Mouse (Mus musculus): ENCODE measurements around the gene Chrm4. TPM values are rescaled to one million over a fixed set of nuclear protein-coding genes. Genes with fewer than 3 reads are reported as not detected.

The Chrm4 gene
- total RNA-seq, 1 experiment from 2014 or later = not detected

GRCm38 (mm10) chr2:91920130-91920529 lies 6.9 kb upstream of the Chrm4 start:
- ATAC-seq (replicated peaks in 1 of 2; ENCODE audit: insufficient read depth in 1 of 2, low FRiP score in 2 of 2, low TSS enrichment in 1 of 2, low read depth in 1 of 2, poor library complexity in 2 of 2, severe bottlenecking in 2 of 2) = no peak

DNA sequence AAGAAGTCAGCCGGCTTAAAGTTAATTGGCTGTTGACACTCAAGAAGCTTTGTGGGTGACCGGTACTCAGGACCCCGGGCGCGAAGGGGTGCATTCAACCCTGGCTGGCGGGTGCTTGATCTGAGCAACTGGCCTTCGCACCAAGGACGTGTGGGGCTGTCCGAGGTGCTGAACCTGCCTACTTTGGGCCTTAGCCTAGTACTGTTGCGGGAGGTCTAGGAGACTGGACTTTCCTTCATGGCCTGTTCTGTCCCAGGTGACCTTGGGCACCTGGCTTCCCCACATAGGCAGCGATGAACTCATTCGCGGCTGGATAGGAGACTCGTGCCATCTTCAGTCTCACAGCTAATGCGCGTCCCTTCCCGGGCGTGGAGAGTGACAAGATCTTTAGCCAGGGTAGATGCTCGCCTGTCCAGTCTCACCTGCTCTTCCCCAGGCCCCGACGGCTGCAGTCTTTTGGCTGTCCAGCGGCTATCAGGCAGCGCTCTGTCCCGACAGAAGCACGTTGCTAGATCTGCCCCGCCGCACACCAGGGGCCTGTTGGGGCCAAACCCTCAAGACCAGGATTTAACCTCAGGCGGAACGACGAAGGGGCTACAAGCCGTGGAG lies 5.8 kb upstream of the Chrm4 start:
- peak in 1 of 2 experiments; percentile 27; a peak in 2 of 4 replicates for ATAC-seq (replicated peaks in 1 of 2; ENCODE audit: insufficient read depth in 1 of 2, low FRiP score in 2 of 2, low TSS enrichment in 1 of 2, low read depth in 1 of 2, poor library complexity in 2 of 2, severe bottlenecking in 2 of 2)

DNA sequence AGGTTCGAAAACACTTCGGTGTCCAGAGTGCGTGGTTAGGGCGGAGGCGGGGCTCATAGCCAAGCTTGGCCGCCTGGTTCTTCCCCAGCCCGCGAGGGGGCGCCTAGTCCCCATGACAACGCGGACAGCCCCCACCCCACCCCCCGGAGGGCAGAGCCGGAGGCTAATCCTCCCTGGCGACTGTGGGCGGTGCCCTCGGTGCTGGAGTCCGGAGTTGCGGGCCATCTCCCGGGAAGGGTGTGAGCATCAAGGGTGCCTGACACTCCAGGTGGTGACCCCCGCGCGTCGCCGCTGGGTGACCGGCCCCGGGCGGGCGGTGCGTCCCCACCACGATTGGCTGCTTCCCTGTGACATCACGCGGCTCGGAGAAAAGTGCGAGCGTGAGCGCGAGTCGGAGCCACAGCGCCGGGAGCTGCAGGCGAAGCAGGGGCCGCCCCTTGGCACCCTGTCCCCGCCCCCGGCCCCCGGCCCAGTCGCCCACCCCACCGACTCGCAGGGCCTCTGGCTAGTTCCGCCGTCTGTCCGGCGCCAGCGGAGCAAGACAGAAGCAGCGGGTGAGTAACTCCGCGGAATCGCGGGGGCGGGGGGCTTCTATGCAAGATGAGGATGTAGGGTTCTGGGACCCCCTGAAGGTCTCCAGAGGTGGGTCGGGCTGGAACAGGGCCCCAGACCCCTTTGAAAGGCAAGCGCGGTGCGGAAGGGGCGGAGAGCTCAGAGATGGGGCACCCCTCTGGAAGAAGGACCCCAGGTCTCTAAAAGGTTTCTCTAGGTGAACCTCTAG lies 5.1 kb upstream of the Chrm4 start:
- ATAC-seq (replicated peaks in 1 of 2; ENCODE audit: insufficient read depth in 1 of 2, low FRiP score in 2 of 2, low TSS enrichment in 1 of 2, low read depth in 1 of 2, poor library complexity in 2 of 2, severe bottlenecking in 2 of 2) = peak; percentile 22 to 23; a peak in 3 of 4 replicates

DNA sequence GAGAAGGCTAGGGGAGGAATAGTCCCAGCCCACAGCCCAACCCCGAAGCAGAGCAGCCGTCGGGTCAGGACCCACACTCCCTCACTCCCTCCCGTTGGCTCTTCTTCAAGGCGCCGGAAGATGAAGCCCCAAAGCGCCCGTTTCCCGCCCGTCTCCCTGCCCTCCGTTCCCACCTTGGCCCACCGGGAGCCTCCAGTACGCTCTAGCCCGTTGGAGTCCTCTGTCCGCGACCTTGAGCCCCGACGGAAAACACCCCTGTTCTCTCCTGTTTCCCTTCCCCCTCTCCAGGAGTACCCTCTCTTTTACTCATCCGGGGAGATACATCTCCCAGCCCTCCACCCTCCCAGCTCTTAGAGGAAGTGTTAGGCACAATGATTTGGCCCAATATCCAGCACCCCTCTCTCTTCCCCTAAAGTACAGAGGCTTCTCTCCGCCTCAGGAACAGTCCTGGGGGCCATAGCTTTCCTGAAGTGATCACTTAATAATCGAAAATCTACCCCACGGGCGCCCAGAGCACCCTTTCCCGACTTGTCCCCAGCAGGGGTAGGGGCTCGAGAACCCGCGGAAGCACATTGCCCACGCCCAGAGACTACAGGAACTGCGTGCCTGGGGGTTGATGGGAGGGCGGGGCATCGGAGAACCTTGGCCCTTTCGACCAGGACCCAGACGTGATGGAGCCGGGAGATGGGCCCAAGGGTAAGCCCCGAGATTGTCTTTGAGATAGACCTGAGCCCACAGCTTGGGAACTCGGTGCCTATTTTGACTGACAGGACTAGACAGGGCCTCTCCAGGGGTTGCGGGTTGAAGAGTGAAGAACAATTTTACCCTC lies 4.2 kb upstream of the Chrm4 start:
- no peak for ATAC-seq (replicated peaks in 1 of 2; ENCODE audit: insufficient read depth in 1 of 2, low FRiP score in 2 of 2, low TSS enrichment in 1 of 2, low read depth in 1 of 2, poor library complexity in 2 of 2, severe bottlenecking in 2 of 2)

- peak; percentile 58 to 61 for ATAC-seq (replicated peaks in 1 of 2; ENCODE audit: insufficient read depth in 1 of 2, low FRiP score in 2 of 2, low TSS enrichment in 1 of 2, low read depth in 1 of 2, poor library complexity in 2 of 2, severe bottlenecking in 2 of 2)
Observed at GRCm38 (mm10) chr2:91923415-91924337, 3.4 kb upstream of the Chrm4 start.

- ATAC-seq (replicated peaks in 1 of 2; ENCODE audit: insufficient read depth in 1 of 2, low FRiP score in 2 of 2, low TSS enrichment in 1 of 2, low read depth in 1 of 2, poor library complexity in 2 of 2, severe bottlenecking in 2 of 2) = no peak
Observed at GRCm38 (mm10) chr2:91924726-91925125, 2.3 kb upstream of the Chrm4 start.

- ATAC-seq (replicated peaks in 1 of 2; ENCODE audit: insufficient read depth in 1 of 2, low FRiP score in 2 of 2, low TSS enrichment in 1 of 2, low read depth in 1 of 2, poor library complexity in 2 of 2, severe bottlenecking in 2 of 2) = no peak
Observed at GRCm38 (mm10) chr2:91925442-91925841, 1.6 kb upstream of the Chrm4 start.

DNA sequence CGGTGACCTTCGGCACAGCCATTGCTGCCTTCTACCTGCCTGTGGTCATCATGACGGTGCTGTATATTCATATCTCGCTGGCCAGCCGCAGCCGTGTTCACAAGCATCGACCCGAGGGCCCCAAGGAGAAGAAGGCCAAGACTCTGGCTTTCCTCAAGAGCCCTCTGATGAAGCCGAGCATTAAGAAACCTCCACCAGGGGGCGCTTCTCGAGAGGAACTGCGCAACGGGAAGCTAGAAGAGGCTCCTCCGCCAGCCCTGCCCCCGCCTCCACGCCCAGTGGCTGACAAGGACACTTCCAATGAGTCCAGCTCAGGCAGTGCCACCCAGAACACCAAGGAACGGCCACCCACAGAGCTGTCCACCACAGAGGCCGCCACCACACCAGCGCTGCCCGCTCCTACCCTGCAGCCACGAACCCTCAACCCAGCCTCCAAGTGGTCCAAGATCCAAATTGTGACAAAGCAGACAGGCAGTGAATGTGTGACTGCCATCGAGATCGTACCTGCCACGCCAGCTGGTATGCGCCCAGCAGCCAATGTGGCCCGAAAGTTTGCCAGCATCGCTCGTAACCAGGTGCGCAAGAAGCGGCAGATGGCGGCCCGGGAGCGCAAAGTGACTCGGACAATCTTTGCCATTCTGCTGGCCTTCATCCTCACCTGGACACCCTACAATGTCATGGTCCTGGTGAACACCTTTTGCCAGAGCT lies 931 bp downstream of the Chrm4 start:
- peak; percentile 26 to 35; a peak in 2 of 4 replicates for ATAC-seq (replicated peaks in 1 of 2; ENCODE audit: insufficient read depth in 1 of 2, low FRiP score in 2 of 2, low TSS enrichment in 1 of 2, low read depth in 1 of 2, poor library complexity in 2 of 2, severe bottlenecking in 2 of 2)

DNA sequence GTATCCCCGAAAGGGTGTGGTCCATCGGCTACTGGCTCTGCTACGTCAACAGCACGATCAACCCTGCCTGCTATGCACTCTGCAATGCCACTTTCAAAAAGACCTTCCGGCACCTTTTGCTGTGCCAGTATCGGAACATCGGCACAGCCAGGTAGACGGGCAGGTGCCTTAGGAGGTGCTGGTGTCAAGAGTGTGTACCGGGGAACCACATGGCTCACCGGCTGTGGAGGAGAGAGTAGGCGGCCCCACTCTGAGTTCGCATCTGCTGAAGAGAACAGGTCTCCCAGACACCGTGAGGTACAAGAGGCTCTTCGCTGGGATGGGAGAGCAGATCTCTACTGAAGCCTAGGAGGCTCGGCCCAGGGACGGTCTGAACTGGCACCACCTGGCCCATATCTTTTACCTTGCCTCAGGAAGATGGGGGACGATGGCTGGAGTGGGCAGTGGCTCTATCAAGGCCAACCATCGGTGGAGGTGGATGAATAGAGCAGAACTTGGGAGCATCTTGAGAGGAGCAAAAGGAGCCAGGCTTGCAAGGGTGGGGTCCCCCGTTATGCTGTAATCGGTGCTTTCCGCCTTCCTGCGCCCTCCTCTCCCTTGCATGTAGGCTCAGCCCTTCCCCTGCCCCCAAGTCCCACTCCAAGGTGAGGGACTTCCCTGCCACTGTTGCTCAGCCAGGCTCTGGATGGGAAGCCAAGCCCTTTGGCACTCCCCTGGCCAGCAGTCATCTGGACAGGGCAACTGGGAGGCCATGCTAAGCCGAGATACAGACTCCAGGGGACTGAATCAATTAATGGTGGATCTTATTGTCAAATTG lies 1.7 kb downstream of the Chrm4 start:
- no peak for ATAC-seq (replicated peaks in 1 of 2; ENCODE audit: insufficient read depth in 1 of 2, low FRiP score in 2 of 2, low TSS enrichment in 1 of 2, low read depth in 1 of 2, poor library complexity in 2 of 2, severe bottlenecking in 2 of 2)

- no peak for ATAC-seq (replicated peaks in 1 of 2; ENCODE audit: insufficient read depth in 1 of 2, low FRiP score in 2 of 2, low TSS enrichment in 1 of 2, low read depth in 1 of 2, poor library complexity in 2 of 2, severe bottlenecking in 2 of 2)
Observed at GRCm38 (mm10) chr2:91929455-91929854, 2.4 kb downstream of the Chrm4 start.

DNA sequence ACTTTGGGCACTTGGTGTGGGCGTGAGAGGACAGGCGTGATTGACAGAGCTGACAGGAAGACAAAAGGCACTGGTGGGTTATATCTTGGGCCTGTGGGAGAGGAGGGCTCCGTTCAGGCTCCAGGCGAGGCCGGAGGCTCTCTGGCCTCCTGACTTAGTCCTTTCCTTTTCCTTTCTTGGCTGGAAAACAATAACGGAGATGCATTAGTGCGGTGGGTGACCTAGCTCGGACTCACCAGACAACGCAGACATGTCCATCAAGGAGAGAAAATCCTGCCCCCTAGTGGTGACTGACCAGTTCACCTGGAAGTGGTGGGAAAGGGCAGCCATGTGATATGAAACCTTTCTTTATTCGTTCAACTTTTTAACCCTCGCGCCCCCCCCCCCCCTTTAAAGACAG lies 2.9 kb downstream of the Chrm4 start:
- ATAC-seq (replicated peaks in 1 of 2; ENCODE audit: insufficient read depth in 1 of 2, low FRiP score in 2 of 2, low TSS enrichment in 1 of 2, low read depth in 1 of 2, poor library complexity in 2 of 2, severe bottlenecking in 2 of 2) = no peak

DNA sequence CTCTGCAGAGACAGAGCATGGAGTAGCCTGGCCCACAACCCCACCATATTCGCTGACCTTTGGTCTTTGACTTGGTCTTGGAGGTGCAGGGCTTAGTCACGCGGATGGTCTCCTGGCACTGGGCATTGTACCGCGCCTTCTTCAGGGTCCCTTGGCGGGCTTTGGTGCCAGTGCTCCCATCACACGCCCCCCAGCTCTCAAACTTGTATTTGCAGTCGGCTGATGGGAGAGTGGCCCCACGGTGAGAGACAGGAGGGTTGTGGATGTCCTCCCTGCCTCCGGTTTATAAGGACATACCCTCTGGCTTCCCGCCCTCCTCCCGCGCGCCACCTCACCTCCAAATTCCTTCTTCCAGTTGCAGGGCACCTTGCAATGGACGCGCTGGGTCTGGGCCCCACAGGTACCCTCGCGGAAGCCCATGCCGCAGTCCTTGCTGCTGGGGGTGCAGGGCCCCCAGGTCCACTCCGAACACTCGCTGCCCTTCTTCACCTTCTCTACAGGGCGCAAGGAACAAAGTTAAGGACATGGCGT lies 3.8 kb downstream of the Chrm4 start:
- no peak for ATAC-seq (replicated peaks in 1 of 2; ENCODE audit: insufficient read depth in 1 of 2, low FRiP score in 2 of 2, low TSS enrichment in 1 of 2, low read depth in 1 of 2, poor library complexity in 2 of 2, severe bottlenecking in 2 of 2)

DNA sequence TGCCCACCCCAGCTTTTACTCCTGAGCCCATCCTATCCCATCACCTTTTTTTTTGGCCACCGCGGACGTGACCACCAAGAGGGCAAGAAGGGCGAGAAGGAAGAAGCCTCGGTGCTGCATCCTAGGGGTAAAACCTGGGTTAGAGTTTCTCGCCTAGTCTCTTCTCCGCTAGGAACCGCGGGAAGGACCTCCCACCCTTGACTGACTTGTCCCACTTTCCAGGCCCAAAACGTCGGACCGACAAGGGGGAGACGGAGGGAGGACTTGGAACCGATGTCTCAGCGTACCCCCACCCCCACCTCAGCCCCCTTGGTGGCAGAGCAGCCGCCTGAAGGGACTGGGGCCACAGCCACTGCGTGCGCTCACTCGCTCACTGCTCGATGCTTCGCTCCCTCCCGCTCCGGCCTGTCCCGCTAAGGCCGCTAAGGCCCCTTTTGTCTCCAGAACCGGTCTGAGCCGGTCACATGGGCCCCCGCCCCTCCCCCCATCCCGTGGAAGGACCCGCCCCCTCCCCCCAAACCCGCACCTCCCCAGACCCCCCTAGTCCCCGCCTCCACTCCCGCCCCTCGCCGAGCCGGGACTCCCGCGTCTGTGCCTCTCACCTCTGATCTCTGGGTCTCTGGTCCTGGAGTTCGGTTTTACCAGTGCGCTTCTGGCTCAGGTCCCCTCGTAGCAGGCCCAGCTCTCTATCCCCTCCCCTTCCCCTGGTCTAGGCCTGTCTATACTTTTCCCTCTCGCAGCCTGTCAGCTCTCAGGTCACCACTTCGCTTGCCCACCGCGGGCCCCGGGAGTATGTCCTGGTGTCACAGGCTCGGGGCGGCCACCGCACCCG lies 4.5 kb downstream of the Chrm4 start:
- peak in 1 of 2 experiments; percentile 11; a peak in 1 of 4 replicates for ATAC-seq (replicated peaks in 1 of 2; ENCODE audit: insufficient read depth in 1 of 2, low FRiP score in 2 of 2, low TSS enrichment in 1 of 2, low read depth in 1 of 2, poor library complexity in 2 of 2, severe bottlenecking in 2 of 2)

GRCm38 (mm10) chr2:91932160-91932711 lies 5.2 kb downstream of the Chrm4 start, which contains the start of gene Mdk:
Gene Mdk, minus strand, starts transcription at chr2:91932297.
- ATAC-seq (replicated peaks in 1 of 2; ENCODE audit: insufficient read depth in 1 of 2, low FRiP score in 2 of 2, low TSS enrichment in 1 of 2, low read depth in 1 of 2, poor library complexity in 2 of 2, severe bottlenecking in 2 of 2) = no peak
